Mouse (Mus musculus): ENCODE data around the gene Mapk3.

DNA sequence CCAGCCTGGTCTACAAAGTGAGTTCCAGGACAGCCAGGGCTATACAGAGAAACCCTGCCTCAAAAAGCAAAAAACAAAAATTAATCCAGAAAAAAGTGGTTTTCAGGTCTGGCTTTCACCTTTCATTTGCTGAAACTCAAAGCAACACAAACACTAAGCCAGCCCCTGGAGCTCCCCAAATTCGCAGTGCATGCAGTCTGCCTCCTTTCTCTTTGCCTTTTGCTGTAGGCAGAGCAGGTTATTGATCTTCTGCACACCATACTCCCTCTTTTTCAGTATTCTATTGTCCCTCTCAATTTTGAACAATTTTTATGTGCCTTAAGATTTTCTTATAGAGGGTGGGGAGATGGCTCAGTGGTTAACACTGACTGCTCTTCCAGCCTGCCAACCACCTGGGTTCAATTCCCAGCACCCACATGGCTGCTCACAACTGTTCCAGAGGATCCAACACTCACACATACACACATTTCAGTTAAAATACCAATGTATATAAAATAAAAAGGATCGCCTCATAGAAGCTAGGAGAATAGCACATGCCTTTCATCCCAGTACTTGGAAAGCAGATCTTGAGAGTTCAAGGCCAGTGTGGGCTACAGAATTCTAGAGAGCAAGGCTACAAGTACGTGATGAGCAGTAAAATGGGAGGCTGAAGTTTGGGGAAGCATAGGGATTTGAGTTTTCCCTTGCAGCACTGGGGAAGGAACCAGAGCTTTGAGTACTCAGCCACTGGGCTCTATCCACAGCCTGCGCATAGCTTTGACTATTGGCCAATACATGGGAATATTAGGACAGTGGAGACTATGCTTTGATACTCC is 34.3 kb downstream of the Mapk3 start:
- TF ChIP-seq POLR2A (IDR thresholded peaks at IDR 0.05; ENCODE audit: insufficient read length, low read depth) = peak; percentile 32
- TF ChIP-seq USF1 (IDR thresholded peaks at IDR 0.05; ENCODE audit: low read depth) = no peak
- peak; percentile 82 for TF ChIP-seq POLR2AphosphoS2 (IDR thresholded peaks at IDR 0.05; ENCODE audit: insufficient read length, low read depth)
- no peak for TF ChIP-seq CEBPB (IDR thresholded peaks at IDR 0.05; ENCODE audit: insufficient read depth, poor library complexity, severe bottlenecking)
- TF ChIP-seq MYOG (IDR thresholded peaks at IDR 0.05; ENCODE audit: control insufficient read depth in 1 of 3, insufficient read depth in 1 of 3, insufficient read length in 2 of 3, low read depth in 2 of 3) = no peak
- no peak for TF ChIP-seq E2F4 (IDR thresholded peaks at IDR 0.05; ENCODE audit: insufficient read depth)
- TF ChIP-seq MYOD1 (IDR thresholded peaks at IDR 0.05; ENCODE audit: control insufficient read depth in 1 of 3, insufficient read length in 2 of 3, low read depth in 2 of 3) = no peak
- TF ChIP-seq MAX (IDR thresholded peaks at IDR 0.05; ENCODE audit: low read depth) = no peak
- no peak for TF ChIP-seq TCF12 (IDR thresholded peaks at IDR 0.05; ENCODE audit: insufficient read depth, poor library complexity, severe bottlenecking)

Measured in myocyte (in vitro differentiated cells).